Mouse (Mus musculus): ENCODE results near the gene Bub1. TPM values are rescaled to one million over a fixed set of nuclear protein-coding genes. Genes with fewer than 3 reads are reported as not detected.

The Bub1 gene
- polyA plus RNA-seq (2012; rRNA removed) = 39.1 and 57.6 TPM in 2 replicates

GRCm38 (mm10) chr2:127831401-127832102, at the start of gene Bub1:
Bub1 (minus strand) TSS chr2:127831865.

GRCm38 (mm10) chr2:127838576-127838975, 6.9 kb upstream of the Bub1 start, which contains the start of gene Acoxl:
Acoxl (plus strand) TSS chr2:127838876.

GRCm38 (mm10) chr2:127791919-127792603, 39.6 kb downstream of the Bub1 start, which contains the start of gene Mtln:
Mtln (minus strand) TSS chr2:127792488.

GRCm38 (mm10) chr2:127788440-127789116, 43.1 kb downstream of the Bub1 start, which contains the start of gene Nphp1:
Nphp1 (minus strand) TSS chr2:127788897.

Other genes with a start within 250 kb of the Bub1 start
- gene Zfp661, start 244.8 kb downstream of the Bub1 start, polyA plus RNA-seq (2012; rRNA removed) = 10.0 TPM in 2 replicates
- 97.0 and 105 TPM in 2 replicates for gene Mrps5, start 244.6 kb downstream of the Bub1 start, polyA plus RNA-seq (2012; rRNA removed)
- 0.31 and 0.44 TPM in 2 replicates for gene Mal, start 175.2 kb downstream of the Bub1 start, polyA plus RNA-seq (2012; rRNA removed)
- gene Mall, start 101.9 kb downstream of the Bub1 start, polyA plus RNA-seq (2012; rRNA removed) = 0.29 and 1.2 TPM in 2 replicates
- gene Nphp1, start 43.0 kb downstream of the Bub1 start, polyA plus RNA-seq (2012; rRNA removed) = 33.4 and 52.5 TPM in 2 replicates
- 34.6 and 38.8 TPM in 2 replicates for gene Mtln, start 39.4 kb downstream of the Bub1 start, polyA plus RNA-seq (2012; rRNA removed)
- gene Acoxl, start 7.0 kb upstream of the Bub1 start, polyA plus RNA-seq (2012; rRNA removed) = 0.15 TPM in 1 of 2 replicates, not detected in the other